Mouse (Mus musculus): ENCODE results near the gene A930017K11Rik.

A930017K11Rik gene

DNA sequence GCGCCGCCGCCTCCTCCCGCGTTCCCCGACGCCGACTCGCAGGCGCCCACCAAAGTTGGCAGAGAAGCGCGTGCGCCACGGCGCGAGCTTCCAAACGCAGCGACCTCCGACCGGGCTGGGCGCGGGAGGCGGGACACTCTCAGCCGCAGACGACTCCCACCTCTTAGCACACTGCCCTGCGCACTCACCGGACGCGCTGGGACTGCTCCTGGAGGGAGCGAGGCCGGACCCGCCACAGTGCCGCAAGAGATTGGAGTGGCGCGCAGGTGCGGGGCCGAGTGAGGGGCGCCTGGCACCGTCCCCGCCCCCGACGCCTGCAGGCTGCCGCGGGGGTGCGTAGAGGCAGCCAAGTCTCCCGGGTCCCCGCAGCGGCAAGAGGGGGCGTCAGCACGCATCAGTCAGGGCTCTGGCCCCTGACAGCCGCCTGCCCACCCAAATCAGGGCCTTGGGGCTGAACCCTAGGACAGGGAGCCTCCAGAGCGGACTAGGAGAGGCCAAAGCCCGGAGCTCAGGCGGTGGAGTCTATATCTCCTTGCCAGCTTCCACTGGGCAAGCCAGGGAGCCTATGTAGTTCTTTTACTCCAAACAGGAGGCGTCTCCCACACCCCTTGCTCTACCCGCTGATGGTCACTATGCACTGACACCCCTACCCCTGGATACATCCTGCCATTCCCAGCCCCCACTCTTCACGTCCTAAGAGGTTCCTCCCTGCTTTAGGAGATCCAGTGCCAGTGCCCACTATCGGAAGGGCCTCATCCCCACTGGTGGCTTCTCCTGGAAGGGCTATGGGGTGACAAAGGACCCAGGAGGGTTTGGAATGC is at the start of gene A930017K11Rik:
Gene A930017K11Rik, minus strand, starts transcription at position 763 of the 821 bp plus-strand sequence.
- DNase-seq = peak; percentile 44

DNA sequence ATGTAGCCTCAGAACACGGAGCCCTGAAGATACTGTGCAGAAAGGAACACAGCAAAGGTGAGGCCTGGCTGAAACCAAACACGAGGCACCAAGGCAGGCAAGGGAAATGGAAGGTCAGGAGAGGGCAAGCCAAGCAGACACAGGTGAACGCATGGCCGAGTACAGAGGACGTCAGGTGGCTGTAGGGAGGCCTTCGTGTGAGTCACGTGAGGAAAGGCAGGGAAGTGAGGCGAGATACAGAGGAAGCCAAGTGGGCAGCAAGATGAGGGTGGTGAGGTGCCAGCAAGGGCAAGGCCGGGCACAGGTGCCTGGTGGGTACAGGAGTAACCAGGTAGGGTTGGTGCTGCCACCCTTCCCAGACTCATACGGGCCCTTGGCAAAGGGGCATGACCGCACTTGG is 46.1 kb upstream of the A930017K11Rik start:
- DNase-seq = no peak

DNA sequence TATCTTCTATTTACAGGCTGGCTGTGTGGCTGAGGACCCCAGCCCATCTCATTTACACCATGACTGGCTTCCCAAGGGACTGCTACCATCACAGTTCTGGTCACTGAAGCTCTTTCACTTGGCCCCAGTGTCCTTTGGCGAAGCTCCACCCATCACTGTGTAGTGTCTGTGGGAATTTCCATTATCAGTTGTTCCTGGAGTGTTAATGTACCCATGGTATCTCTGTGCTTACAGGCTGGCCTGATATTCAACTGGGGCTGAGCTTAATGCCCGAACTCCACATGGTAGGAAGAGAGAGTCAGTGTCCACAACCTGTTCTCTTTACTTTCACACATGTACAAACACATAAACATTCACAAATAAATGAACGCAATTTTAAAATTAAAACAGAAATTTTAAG is 41.1 kb upstream of the A930017K11Rik start:
- no peak for DNase-seq

DNA sequence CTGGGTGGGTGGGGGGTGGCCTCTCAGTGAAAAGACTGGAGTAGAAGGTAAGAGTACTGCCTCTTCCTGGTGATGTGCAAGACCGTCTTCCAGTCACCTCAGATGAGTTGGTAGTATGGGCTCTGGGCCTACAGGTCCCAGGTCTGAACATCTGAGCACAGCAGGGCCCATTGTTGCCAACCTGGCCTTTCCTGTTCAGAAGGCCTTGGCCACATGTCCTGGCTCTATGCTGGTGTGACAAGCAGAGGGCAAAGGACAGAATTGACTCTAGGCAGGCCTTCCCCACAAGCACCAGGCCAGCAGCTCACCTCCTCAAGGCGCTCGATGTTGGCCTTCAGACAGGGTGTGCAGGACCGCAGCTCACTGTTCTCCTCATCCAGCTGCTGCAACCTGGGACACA is 39.9 kb upstream of the A930017K11Rik start:
- no peak for DNase-seq

DNA sequence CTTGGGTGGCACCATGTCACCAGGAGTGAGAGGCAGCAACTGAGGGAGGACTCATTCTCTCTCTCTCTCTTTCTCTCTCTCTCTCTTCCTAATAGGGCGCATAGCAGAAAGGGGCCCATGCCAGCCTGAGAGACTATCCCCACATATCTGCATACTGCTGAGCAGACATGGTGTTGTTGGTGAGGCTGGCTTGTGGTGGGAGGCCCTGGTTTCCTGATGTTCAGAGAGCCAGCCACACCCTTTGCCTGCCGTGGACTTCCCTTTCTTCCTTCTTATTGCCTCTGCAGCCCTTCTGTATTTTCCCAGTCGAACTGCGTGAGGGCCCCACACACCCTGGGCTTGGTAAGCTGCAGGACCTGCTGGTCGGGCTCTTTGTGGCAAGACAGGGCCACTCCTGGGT is 38.0 kb upstream of the A930017K11Rik start:
- DNase-seq = no peak

DNA sequence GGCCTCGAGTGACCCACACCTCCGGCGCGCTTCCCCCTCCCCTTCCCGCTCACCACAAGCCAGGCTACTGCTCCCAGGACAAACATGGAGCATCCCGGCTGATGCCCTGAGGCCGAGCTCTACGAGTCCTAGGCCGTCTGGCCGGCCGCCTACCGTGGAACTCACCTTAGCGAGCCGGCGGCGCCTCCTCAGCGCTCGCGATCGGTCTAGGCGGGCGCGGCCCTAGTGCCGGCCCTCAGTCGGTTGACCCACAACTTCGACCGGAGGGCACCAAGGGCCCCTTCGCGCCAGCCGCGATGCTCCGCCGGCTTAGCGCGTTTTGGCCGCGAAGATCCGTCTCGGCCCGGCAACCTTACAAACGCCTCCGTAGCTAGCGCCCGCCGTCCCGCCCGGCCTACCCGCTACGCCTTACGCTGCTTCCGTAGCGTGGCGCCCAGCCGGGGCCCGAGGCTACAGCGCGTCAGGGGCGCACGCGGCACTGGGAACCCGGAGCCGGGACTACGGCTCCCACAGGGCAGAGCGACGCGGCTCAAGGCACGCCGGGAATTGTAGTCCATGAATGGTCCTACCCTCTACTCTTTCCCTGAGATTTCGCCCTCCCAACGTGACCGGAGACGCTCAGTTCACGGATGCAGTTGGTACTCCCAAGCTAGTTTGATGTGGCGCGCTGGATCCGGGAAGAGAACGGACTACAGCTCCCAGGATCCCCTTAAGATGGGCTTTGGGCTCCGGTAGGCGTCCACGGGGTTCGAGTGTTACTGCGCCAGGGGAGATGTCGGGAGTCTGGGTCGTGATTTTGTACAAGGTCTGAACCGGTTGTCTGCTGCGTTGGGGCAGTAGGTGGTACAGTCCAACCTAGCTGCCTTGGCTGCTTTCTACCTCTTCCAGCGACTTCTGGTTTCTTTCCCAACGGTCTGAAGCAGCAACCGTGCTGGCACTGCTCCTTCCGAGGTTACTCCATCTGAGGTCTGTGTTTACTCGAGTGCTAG is 33.2 kb upstream of the A930017K11Rik start, which contains the start of gene Capn15:
Gene Capn15, minus strand, starts transcription at position 491 of the 989 bp plus-strand sequence.
- peak; percentile 96 for DNase-seq

DNA sequence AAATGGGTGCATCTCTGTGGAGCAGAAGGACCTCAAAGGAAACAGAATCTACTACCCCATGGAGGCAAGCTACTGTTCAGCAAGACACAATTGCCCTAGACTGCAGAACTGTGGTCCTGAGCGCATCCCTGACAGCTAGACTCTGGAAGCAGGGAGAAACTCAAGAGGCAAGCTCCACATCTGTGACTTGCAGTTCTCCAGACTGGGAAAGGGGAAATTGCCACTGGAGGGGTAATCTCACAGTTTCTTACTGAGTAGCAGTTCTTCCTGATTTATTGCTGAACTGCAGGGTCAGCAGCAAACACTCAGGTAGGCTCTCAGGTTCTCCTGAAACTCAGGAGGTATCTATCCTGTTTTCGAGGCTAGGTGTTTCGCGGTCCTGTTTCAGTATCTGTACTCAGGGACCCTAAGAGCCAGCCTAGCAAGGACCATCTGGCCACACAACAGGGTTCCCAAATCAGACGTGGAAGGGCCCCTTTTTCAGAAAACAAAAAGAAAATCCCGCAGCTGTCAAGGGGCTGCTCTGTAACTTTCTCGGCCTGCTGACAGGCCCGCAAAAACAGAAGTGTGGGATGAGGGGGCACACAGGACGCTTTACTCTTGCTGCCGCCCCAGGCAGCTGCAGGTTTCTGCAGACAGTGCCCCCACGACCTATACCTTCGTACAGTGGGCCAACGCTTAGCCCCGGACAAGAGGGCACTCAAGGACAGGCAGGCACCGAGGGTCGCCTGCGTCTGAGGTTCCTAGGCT is 32.4 kb upstream of the A930017K11Rik start:
- DNase-seq = no peak

DNA sequence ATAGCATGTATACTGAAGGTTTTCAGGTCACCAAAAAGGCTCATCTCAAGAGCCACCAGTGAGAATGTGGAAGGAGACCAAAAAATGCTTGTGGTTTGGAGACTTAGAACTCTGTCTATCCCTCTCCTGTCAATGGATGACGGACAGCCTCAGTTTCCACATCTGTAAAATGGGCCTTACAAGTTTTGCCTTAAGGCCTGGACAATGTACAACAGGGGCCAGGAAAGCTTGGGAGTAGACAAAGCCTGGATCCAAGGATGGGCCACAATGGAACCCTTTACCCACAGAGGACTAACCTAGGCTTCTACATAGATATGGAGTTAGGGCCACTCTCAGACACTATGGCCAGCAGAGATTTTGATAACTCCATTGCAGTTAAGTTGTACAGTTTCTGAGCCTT is 31.7 kb upstream of the A930017K11Rik start:
- DNase-seq = no peak

DNA sequence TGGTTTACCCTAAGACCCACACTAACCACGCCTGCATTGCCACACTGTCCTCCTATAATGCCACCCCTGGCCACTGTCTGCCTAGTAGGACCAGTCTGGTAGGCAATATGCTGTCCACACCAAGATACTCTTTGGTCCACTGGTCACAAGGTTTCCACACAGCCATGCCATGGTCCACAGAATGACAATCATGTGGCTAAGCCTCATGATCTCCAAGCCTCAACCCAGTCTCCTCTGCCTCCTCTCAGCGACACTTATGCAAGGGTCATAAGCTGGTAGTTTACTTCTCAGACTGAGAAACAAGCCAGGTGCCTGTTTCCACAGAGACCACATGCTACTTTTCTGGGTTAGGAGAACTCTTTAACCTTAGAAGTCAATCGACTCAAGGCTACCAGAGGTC is 30.5 kb upstream of the A930017K11Rik start:
- no peak for DNase-seq

DNA sequence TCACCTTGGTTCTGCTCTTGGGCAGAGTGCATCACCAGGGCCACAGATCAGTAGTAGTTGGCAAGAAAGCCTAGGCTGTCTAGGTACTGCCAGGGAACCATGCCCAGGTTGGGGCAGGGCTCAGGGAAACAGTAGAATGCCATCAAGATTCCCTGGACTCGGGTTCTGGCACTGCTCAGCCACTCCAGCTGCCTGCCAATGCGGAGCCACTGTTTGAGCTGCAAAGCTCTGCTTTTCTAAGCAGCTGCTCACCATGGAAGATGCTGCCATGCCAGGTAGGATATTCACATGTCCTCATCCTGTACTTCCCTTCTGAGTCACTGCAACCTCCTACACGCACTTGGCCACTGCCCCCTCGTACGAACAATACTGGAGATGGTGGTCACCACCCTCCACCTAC is 28.5 kb upstream of the A930017K11Rik start:
- DNase-seq = no peak

DNA sequence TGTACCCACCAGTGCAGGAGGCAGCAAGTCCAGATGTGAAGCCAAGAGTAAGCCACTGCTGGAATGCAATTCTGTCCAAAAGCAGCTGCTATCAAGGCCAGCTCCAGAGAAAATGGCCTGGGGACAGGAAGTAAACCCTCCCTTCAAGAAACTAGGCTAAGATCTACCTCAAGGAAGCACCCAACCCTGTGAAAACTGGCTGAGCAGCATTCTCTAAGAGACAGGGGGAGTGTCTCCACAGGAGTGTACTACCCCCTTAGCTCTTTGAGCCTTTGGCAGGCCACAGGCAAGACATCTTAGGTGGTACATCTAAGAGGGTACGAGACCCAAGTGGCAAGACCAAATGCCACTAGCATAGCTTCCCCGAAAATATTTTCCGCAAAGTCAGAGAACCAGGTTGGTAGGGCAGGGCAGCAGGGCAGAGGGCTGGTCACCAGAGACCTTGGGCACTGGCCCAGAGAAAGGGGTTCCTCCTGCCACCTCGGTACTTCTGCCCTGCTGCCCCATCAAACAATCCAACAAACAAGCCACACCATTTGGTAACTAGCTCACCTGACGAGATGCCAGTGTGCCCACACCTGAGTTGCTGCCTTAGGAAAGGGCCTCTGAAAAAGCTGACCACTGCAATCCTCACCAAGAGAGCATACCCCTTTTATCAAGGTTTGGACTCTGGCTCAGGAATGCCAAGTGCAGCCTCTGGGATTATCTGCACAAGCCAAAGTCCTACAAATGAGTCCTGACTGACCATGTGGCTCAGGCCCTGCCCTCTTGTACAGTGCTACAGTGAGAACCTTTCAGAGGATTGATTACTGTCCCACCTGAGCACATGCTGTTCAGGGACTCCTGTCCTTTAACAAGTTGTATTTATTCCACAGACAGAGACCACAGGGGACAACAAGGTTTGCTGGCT is 27.7 kb upstream of the A930017K11Rik start:
- DNase-seq = peak; percentile 52

DNA sequence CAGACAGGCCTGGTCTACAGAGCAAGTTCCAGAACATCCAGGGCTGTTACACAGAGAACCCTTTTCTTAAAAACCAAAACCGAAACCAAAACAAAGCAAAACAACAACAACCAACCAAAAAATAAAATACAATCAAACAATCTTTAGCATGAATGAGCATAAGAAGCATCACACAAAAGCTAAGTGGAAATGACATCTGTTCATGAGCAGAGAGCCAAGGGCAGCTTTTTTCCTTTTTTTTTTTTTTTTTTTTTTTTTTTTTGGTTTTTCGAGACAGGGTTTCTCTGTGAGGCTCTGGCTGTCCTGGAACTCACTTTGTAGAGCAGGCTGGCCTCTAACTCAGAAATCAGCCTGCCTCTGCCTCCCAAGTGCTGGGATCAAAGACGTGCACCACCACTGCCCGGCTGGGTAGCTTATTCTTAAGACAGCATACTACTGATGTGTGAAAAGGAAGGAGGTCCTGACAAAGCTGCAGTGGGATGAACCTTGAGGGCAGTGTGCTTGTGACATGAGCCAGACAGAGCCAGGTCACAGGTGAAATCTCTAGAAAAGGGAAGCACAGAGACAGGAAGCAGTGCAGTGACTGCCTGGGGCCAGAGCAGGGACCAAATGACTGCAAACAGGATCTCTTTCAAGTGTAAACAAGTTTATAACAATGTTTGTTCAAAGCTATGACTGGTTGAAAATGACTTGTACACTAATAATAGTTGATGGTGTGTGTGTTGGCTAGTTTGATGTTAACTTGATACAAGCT is 18.8 kb upstream of the A930017K11Rik start:
- DNase-seq = no peak

DNA sequence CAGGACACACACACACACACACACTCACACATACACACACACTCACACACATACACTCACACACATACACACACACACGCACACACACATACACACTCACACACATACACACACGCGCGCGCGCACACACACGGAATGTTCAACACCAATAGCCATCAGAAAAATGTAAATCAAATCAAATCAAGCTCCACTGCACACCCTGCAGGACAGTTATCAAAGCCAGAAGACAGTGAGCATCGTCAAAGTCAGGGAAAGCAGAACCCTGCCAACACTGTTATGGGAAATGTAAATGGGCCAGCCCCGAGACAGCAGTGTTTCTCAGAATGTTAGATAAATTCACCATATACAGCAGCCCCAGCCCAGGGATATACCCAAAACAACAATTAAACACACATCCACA is 18.1 kb upstream of the A930017K11Rik start:
- DNase-seq = no peak

DNA sequence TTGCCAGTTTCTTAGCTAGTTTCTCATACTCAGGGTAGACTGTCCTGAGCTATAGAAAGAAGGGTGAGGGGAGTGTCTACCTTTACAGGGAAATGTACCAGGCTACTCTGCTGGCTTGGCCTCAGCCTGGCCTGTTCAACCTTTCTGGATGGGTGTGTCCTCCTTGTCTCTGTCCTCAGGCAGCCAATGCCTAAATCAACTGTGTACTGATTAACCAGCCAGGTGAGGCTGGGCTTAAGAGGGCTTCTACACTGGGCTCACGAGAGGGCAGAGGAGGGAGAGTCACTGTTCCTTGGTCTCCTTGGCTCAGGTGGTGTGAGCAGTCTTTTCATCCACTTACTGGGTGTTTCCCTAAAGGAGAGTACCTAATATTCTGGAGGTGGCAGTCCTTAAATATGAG is 15.8 kb upstream of the A930017K11Rik start:
- DNase-seq = peak; percentile 80

DNA sequence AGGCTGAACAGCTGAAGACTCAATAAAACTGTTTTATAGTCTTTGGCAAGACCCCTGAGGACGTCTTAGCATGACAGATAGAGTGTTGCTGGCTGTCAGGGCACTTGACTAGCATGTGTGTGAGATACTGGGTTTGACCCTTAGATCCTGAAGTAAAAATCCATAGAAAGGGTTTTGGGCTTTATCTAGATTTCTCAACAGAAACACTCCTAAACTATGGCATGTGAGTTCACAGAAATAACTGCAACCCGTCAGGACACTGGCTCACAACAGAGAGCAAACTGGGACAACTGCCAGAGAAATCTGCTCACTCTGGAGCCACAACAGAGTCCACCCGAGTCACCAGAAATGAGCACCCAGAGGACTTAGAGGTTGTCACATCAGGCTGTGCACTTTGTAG is 15.3 kb upstream of the A930017K11Rik start:
- DNase-seq = peak; percentile 63

DNA sequence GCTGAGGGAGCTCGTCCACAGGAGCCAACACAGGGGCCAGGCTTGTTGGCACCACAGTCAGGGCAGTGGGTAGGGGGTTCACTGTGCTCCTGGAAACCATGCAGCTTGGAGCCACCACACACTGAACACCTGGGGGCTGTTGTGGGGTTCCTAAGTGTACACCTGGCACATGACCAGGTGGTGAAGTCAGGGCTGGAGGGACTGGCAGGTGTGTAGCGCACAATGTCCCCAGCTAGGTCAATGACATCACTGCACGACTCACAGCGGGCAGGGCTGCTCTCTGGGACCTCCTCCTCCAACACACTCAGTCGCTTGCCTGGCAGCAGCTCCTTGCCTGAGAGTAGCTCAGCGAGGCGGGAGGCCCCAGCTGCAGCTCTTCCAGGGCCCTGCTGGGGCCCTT is 11.9 kb upstream of the A930017K11Rik start:
- no peak for DNase-seq

DNA sequence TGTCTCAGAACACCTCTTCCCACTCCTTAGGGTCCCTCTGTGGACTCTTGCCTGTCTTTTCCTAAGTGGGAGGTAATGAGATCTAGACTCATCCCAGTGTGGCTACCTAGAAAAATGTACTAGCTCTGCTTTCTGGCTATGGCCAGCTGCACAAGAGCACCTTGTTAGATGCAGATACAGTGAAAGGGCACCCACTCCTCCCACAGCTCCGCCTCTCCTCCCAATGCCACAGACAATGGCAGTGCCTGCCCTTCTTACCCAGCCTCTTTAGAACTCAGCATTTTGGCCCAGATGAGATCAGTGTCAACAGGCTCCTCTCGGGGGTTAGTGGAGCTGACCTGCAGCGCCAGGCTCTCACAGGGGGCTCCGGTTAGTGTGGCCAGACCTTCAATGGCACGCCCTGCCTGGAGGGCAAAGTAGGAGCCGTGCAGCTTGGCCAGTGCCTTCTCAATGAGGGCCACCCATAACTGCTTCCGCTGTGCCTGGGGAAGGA is 10.1 kb upstream of the A930017K11Rik start:
- no peak for DNase-seq

DNA sequence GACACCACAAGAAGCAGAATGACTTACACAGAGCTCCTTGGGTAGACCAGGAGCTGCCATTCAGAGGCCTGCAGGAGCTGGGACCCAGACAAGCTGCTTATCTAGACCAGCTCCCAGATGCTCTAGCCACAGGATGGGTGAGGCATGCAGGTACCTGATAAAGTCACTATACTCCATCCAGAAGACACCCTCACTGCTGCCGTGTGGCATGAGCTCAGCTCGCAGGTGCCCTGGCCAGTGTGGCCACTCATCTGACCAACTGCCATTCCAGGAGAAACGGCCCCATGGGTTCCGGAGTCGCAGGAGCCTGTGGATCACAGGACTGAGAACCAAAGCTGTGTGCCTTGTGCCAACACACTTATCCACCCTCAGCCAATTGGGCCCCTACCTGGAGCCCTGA is 9.2 kb upstream of the A930017K11Rik start:
- no peak for DNase-seq

DNA sequence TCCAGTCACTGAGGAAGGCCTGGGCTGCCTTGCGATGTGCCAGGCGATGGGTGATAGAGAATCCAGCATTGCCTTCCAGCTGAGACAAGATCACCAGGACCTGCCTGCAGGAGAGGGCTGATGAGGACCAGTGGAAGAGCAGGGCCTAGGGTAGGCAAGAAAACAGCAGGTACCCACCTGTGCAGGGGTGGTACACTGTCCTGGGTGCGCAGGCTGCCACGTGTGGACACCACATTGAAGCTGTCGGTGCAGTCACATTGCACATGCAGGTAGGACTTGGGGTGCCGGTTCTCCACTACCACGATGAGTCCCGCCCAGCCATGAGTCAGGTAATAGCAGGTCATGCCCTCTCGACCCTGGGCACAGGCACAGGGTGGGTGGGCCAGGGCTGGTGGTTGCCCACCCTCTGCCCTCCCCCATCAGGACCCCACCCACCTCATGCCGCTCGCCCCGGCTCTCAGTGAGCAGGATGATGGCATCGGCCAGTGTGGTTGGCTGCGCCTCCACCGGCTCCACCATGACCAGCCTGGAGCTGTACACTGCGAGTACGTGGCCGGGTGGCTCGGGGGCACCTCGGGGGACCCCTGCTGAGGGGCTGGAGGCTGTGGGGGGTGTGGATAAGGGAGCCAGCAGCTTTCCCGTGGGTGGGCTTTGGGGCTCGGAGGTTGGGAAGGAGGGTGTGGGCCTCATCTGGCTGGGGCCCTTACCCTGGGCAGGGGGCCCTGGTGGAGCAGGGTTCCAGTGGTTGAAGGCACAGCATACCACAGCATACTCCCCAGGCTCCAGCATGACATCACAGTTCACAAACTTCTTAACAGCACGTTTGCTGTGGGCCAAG is 7.5 kb upstream of the A930017K11Rik start:
- DNase-seq = no peak

Data from kidney, postnatal 14 days (tissue).